Mouse (Mus musculus) G1E (cell line): Measurements from ENCODE around the gene H2-Q6.
"Not testable (repeated sequence)": the region's sequence is repeated elsewhere in the genome, so short reads cannot be mapped to it uniquely, and the experiment has no call there.

ENCODE experiments used
- CTCF ChIP-seq: IDR thresholded peaks from 2 replicates; pipeline ENCODE4 v1.5.1; 2012; ENCODE audit warnings: low read depth, low read length, inconsistent platforms, mixed read lengths
- GATA1 ChIP-seq: IDR thresholded peaks from 2 replicates; pipeline ENCODE4 v1.6.1; 2012; ENCODE audit warnings: borderline replicate concordance, low read length, inconsistent platforms, mixed read lengths
- GATA2 ChIP-seq: IDR thresholded peaks from 2 replicates; pipeline ENCODE4 v1.6.1; 2012; ENCODE audit warnings: low read depth, low read length, inconsistent platforms, borderline replicate concordance
- POLR2AphosphoS5 ChIP-seq: IDR thresholded peaks from 2 replicates; pipeline ENCODE4 v1.6.1; 2012; ENCODE audit warnings: low read depth, low read length, inconsistent platforms; ENCODE audit not compliant: insufficient replicate concordance
- TAL1 ChIP-seq: conservative IDR thresholded peaks from 2 replicates; pipeline ENCODE4 v1.6.1; 2012; ENCODE audit warnings: low read depth, low read length, inconsistent platforms, mixed read lengths

GRCm38 (mm10) chr17:35438395-35438794 is 13.7 kb downstream of the H2-Q6 start:
- TF ChIP-seq CTCF, POLR2AphosphoS5, TAL1, GATA1, GATA2: not testable (repeated sequence)
